Mouse (Mus musculus) left cerebral cortex, adult 9 months (tissue): ENCODE data around the gene Opn1sw.
A peak's percentile ranks its signal among the peaks of the same experiment; 100 is the strongest.

ENCODE experiments used
- DNase-seq, 2 experiments: peaks; one replicate each; pipeline ENCODE4 v3.0.0; 2022; ENCODE audit warnings: low spot score in 2 of 2

Gene Opn1sw

GRCm38 (mm10) chr6:29388052-29388518 lies at the start of gene Opn1sw:
Opn1sw (minus strand) TSS chr6:29388468.
- no peak for DNase-seq

GRCm38 (mm10) chr6:29436461-29436934 lies 48.2 kb upstream of the Opn1sw start:
- DNase-seq, result no peak

DNA sequence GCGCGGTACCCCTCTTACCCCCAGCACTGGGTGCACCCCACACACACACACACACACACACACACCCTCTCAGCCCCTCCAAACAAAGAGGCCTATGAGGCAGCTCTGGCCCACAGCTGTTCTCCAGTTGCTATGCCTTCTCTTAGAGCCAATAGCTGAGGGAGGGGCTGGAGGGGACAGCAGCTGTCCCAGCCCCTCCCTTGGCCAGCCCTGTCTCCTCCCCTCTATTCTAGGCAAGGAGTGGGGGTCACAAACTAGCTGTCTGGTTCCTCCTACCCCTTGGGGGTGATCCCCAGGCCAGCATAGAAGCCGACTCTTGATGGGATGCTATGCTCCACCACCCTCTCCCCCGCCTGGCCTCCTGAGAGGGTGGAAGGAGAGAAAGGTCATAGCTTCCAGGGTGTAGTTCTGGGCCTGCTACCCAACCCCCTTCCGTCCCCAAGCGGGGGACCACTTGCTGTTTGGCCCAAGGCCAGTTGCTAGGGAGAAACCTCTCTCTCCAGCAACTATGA lies 47.7 kb upstream of the Opn1sw start:
- DNase-seq, result no peak

GRCm38 (mm10) chr6:29434911-29435691 lies 46.8 kb upstream of the Opn1sw start:
- no peak for DNase-seq

- DNase-seq, result no peak
Observed at GRCm38 (mm10) chr6:29433804-29434795, 45.8 kb upstream of the Opn1sw start.

- no peak for DNase-seq
Observed at GRCm38 (mm10) chr6:29433038-29433803, 45.0 kb upstream of the Opn1sw start, which contains the start of gene Flnc. Flnc (plus strand) TSS chr6:29433256.

DNA sequence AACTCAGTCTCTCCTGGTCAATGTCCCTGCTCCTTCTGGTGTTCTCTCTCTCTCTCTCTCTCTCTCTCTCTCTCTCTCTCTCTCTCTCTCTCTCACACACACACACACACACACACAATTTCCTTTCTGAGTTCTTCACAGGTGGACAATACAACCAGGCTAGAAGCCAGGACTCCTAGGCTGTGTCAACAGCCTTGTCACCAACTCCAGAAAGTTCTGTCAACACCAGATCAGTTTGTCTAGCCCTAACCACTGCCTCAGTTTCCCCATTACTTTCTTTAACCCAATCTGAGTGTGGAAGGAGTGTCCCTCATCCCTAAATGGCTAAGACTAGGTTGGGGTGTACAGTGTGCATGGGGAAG lies 44.4 kb upstream of the Opn1sw start:
- no peak for DNase-seq

DNA sequence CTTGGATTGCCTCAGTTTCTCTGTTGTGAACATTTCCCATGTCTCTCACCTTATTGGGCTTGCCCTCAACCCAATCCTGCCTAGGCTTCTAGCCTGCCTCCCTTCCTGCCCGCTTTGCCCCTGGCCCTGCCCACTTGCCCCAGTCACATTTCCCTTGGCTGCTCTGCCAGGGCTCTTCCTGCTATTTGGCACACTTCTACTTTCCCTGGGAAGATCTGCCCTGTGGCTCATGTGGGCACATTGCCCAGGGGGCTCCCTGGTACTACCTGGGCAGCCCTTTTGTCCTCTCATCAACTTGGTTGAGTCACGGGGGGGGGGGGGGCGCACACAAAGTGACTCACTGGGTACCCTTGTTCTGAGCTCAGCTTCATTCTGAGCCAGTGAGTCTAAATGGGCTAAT lies 43.9 kb upstream of the Opn1sw start:
- no peak for DNase-seq

DNA sequence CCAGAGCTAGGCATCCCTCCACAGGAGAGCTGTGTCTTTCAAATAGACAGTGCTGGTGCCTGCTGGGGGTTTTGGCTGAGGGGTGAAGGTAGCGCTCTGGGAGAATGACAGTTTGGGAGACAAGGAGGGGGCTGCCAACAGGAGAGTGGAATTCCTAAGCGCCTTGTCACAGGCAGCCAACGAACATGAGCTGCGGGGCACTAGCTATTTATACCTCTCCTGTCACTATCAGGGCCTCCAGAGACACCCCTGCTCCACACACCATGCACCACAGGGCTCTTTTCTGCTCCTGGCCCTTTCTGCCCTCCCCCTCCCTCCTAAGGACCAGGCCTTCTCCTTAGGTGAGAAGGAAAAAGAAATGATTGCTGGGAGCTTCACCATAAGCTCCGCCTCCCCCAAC lies 43.2 kb upstream of the Opn1sw start:
- DNase-seq, result no peak

DNA sequence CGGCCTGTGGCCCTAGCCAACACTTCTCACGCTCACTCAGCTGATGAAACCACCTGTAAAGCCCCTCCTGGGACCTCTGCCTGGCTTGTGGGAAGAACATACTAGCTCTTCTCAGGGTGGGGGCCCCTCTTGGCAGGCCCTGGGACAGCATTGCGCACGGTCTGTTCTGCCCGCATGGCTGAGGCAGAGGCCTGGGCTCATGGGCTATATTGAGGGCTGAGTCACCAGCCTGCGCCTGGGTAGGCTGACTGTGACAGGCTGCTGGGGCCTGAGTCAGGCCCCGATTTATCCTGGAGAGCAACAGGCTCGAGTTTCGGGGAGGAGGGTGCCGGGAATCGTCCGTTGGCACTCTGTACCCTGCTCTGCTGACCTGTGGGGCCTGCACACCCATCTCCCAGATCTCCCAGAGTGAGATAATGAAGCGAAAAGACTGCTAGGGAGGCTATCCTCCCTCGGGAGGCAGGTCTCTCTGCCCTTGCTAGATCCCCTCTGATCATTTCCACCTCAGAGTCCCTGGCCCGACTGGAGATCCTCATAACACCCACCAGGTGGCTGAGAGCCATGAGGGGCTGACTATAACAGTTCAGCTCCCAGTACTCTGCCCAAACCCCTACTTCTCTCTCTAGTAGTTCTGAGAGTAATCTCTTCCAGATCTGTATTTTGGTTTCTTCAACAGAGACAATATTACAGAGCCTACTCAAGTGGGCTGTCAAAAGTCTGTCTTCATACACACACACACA lies 42.6 kb upstream of the Opn1sw start:
- DNase-seq, result no peak

GRCm38 (mm10) chr6:29428171-29428570 lies 39.9 kb upstream of the Opn1sw start:
- no peak for DNase-seq

GRCm38 (mm10) chr6:29426331-29426730 lies 38.1 kb upstream of the Opn1sw start:
- no peak for DNase-seq

DNA sequence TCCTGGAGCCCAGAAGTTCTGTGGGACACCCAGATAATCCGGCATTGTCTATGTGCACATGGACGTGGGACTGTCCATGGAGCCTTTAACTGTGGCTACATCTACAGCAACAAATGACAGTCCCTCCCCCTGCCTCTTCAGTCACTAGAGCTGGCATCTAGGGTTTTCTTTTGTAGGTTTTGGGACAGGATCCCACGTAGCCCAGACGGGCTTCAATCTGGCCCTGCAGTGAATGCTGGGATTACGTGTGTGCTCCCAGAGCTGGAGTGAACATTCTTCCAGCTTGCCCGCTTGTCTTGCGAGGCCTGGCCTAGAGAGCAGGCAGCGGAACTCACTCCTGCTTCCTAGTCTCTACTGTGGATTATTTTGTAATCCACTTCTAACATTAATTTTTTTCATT lies 36.9 kb upstream of the Opn1sw start:
- DNase-seq, result no peak

DNA sequence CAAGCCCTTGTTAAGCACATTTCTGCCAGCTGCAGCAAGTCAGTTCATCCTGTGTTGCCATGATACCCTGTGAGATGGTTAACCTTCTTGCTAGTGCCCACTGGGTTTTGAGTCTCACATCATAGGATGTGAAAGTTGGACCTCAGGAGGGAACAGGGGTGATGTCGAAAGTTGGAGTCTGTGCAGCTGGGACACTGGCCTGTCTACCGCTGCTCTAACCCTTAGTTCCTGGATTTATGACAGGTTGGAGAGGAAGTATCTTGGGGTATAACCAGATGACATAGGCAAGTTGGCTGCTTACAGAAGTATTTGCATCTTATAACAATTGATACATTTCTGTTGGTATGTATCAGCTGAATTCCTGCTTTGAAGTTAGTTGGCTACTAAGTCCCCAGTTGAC lies 32.3 kb upstream of the Opn1sw start:
- no peak for DNase-seq

GRCm38 (mm10) chr6:29415446-29415845 lies 27.2 kb upstream of the Opn1sw start:
- no peak for DNase-seq

DNA sequence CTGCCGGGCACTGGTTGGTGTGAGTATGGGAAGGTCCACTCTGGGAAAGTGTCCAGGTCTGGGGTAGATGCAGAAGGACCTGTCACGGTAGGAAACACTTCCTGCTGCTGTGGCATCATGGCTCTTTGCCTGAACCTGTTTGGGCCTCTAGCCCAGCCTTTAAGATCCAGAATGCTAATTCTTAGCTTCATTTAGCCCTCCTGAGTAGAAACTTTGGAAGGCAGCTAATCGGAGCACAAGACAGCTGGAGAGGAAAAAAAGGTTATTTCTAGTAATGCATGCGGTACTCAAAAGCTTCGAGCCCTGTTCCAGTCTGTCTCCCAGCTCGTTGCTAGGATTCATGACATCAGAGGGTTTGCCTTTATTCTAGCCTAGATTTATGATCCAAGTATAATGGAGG lies 18.1 kb upstream of the Opn1sw start:
- peak in 1 of 2 experiments; percentile 22 for DNase-seq

DNA sequence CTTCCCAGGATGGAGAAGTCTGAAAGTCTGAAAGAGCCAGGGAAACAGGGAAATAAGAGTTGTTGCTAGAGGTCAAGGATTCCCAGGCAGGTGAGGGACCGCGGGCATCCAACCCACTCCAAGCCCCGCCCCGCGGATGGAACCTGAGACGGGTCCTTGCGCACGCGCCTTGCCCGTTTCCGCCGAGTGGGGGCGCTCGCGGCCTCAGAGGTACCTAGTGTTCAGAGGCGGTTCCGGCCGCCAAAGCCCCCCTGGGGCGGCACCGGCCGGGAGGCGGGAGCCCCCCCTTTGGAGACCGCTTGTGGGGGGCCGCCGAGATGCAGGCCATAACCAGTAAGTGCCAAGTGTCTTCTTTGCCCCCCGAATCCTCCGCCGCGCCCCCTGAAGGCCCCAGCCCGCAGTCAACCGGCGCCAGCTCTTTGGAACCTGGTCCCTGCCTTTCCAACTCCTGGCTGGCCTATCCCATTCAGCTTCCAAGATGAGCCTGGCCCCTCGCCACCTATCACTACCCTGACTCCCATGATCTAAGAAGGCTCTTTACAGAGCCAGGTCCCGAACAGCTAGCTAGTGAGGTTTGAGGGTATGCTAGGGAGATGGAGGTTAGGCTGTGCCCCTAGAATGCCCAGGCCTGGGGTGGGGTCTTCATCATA lies 14.6 kb upstream of the Opn1sw start:
- DNase-seq, result no peak

DNA sequence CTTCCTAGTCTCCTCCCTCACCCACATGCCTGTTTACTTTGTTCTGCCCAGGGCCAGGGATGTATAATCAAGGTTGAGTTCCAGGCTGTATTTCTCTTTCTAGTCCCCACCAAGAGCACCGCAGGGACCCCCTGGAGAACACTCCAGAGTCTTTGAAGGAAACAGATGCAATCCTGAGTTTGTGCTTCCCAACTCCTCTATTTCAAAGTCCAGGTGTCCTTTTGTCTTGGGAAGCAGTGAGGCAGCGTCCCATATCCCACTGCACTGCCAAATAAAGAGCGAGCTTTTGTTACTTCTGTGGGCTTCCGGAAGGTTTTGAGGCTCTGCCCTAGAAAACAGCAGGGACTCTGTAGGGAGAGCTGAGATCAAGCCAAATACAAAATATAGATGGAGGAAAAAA lies 11.6 kb upstream of the Opn1sw start:
- DNase-seq, result no peak

DNA sequence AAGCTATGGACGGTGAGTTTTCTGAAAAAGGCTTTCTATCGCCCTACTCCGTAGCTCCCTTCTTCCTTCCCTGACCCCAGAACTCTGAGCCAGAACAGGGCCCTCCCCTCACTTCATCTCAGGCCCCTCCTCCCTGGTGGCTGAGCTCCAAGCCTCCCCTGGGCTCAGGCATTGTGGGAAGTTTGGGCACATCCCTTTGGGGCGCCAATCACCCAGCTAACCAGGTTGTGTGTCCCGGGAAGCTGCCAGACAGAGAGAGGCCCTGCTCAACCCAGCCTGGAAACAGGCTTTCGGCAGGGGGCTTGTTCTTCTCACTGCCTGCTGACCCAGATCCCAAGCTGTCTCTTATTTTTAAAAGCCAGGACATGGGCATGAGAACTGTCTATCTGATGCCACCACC lies 9.3 kb upstream of the Opn1sw start:
- peak in 1 of 2 experiments; percentile 56 for DNase-seq
